Mouse (Mus musculus) Patski (cell line): ENCODE data around the gene Col6a2. TPM values are rescaled to one million over a fixed set of nuclear protein-coding genes. Genes with fewer than 3 reads are reported as not detected.

Experiments used
- ATAC-seq: fragments of 100-300 bp; one replicate; pipeline ENCODE4 v1.8.0; 2021
- CTCF ChIA-PET: fragments of 350-600 bp; sonication (Branson Sonifier 250); formaldehyde crosslinking; loops from one replicate; lab custom pipeline; 2022; ENCODE audit warnings: inconsistent platforms; lab: Charles Lee
- POLR2A ChIA-PET: fragments of 350-600 bp; sonication (Branson Sonifier 250); formaldehyde crosslinking; loops from one replicate; lab custom pipeline; 2022; ENCODE audit warnings: antibody characterized with exemption, inconsistent platforms; lab: Charles Lee
- DNase-seq: peaks from one replicate; pipeline ENCODE4 v3.0.0-alpha.2; 2011; ENCODE audit warnings: low read depth, low spot score
- H3K27me3 ChIP-seq: fragments of 371-371 bp; one replicate; pipeline ENCODE4 v1.5.1; 2021
- CTCF ChIP-seq: fragments of 100-300 bp; IDR thresholded peaks from one replicate; pipeline ENCODE4 v1.5.1; 2021
- in situ Hi-C: fragments of 300-500 bp; cut with MboI; formaldehyde crosslinking; loops from 3 replicates; pipeline ENCODE4 v1.11.1; 2018; ENCODE audit warnings: low pct_unique_long_range_greater_than_20kb, mixed read lengths
- polyA plus RNA-seq: library from polyadenylated mRNA; unstranded; gene quantifications from one replicate; pipeline ENCODE4 v1.2.3, GENCODE M21; 2021

Col6a2 gene
- polyA plus RNA-seq, result 6.2 TPM

GRCm38 (mm10) chr10:76622928-76623680 lies at the start of gene Col6a2:
TSS of gene Col6a2 (minus strand) at chr10:76623630.
- ChIA-PET POLR2A (no interaction called here), CTCF (interaction anchor here (0.7 to 4.5 kb wide), 15 partner anchors 9 to 156 kb away, joined by 3 to 18 read pairs (median 3); no protein-coding TSS in a partner anchor)
- in situ Hi-C loops, result loop anchor here (5.0 to 25.0 kb wide), 3 partner anchors 109 to 389 kb away; no protein-coding TSS in a partner anchor
- DNase-seq, result peak; percentile 39
- peak; percentile 76 for ATAC-seq
- peak; percentile 96 for TF ChIP-seq CTCF
- no peaks in the 10 kb centered on the region for H3K27me3 ChIP-seq

GRCm38 (mm10) chr10:76671939-76672338 lies 48.5 kb upstream of the Col6a2 start:
- POLR2A ChIA-PET, result no interaction called here
- no peak for ATAC-seq
- no peak for DNase-seq
- CTCF ChIA-PET, result interaction anchor here (1.3 kb wide), 1 partner anchor 61 kb away, joined by 3 read pairs; no protein-coding TSS in a partner anchor
- no peak for TF ChIP-seq CTCF
- in situ Hi-C loops, result no loop called here
- no peaks in the 10 kb centered on the region for H3K27me3 ChIP-seq

- ChIA-PET POLR2A (no interaction called here), CTCF (interaction anchor here (1.7 kb wide), 1 partner anchor 46 kb away, joined by 5 read pairs; the partner anchor contains the start of gene Col6a2)
- H3K27me3 ChIP-seq, result no peaks in the 10 kb centered on the region
- ATAC-seq (peak; percentile 40), DNase-seq (peak; percentile 94)
- TF ChIP-seq CTCF, result no peak
- in situ Hi-C loops, result no loop called here
Observed at GRCm38 (mm10) chr10:76668947-76669284, 45.5 kb upstream of the Col6a2 start.

- ChIA-PET CTCF (interaction anchor here (1.7 kb wide), 1 partner anchor 45 kb away, joined by 5 read pairs; the partner anchor contains the start of gene Col6a2), POLR2A (no interaction called here)
- in situ Hi-C loops, result no loop called here
- TF ChIP-seq CTCF, result no peak
- no peak for DNase-seq
- ATAC-seq, result peak; percentile 8
- H3K27me3 ChIP-seq, result no peaks in the 10 kb centered on the region
Observed at GRCm38 (mm10) chr10:76668261-76668946, 45.0 kb upstream of the Col6a2 start.

- no peak for ATAC-seq
- CTCF ChIA-PET, result interaction anchor here (2.5 kb wide), 1 partner anchor 44 kb away, joined by 11 read pairs; the partner anchor contains the start of gene Col6a2
- TF ChIP-seq CTCF, result no peak
- H3K27me3 ChIP-seq, result no peaks in the 10 kb centered on the region
- no peak for DNase-seq
- in situ Hi-C loops, result no loop called here
- POLR2A ChIA-PET, result interaction anchor here (1.0 kb wide), 1 partner anchor 64 kb away, joined by 3 read pairs; no protein-coding TSS in a partner anchor
Observed at GRCm38 (mm10) chr10:76667197-76667805, 43.9 kb upstream of the Col6a2 start.

GRCm38 (mm10) chr10:76665551-76665950 lies 42.1 kb upstream of the Col6a2 start:
- in situ Hi-C loops, result no loop called here
- no peak for TF ChIP-seq CTCF
- DNase-seq, result no peak
- ATAC-seq, result no peak
- ChIA-PET POLR2A (no interaction called here), CTCF (interaction anchor here (2.5 kb wide), 1 partner anchor 42 kb away, joined by 11 read pairs; the partner anchor contains the start of gene Col6a2)
- H3K27me3 ChIP-seq, result no peaks in the 10 kb centered on the region

- TF ChIP-seq CTCF, result no peak
- no peaks in the 10 kb centered on the region for H3K27me3 ChIP-seq
- DNase-seq (peak; percentile 75), ATAC-seq (peak; percentile 35)
- ChIA-PET POLR2A (no interaction called here), CTCF (interaction anchor here (0.8 to 2.5 kb wide), 2 partner anchors 41 kb away, joined by 3 to 11 read pairs; partner anchors contain the start of gene Col6a2)
- in situ Hi-C loops, result no loop called here
Observed at GRCm38 (mm10) chr10:76664156-76665115, 41.0 kb upstream of the Col6a2 start.

GRCm38 (mm10) chr10:76653345-76654336 lies 30.2 kb upstream of the Col6a2 start:
- in situ Hi-C loops, result no loop called here
- no peaks in the 10 kb centered on the region for H3K27me3 ChIP-seq
- DNase-seq (no peak), ATAC-seq (no peak)
- no peak for TF ChIP-seq CTCF
- ChIA-PET POLR2A (interaction anchor here (0.6 to 1.3 kb wide), 2 partner anchors 12 to 13 kb away, joined by 3 read pairs; no protein-coding TSS in a partner anchor), CTCF (interaction anchor here (0.7 kb wide), 1 partner anchor 9 kb away, joined by 3 read pairs; no protein-coding TSS in a partner anchor)
